Mouse (Mus musculus) midbrain, postnatal 0 days (tissue): ENCODE results near the gene Adprm. TPM values are rescaled to one million over a fixed set of nuclear protein-coding genes. Genes with fewer than 3 reads are reported as not detected.
"Not testable (repeated sequence)": the region's sequence is repeated elsewhere in the genome, so short reads cannot be mapped to it uniquely, and the experiment has no call there.

Source experiments
- ATAC-seq: fragments of 200-750 bp; cut with Nextera tagmentation; 2 replicates; pipeline ENCODE4 v1.8.0; 2017; ENCODE audit warnings: moderate number of reproducible peaks, mild to moderate bottlenecking, moderate TSS enrichment, moderate library complexity; ENCODE audit not compliant: low FRiP score
- DNase-seq: peaks from one replicate; pipeline ENCODE4 v3.0.0-alpha.2; 2015; ENCODE audit warnings: low spot score
- H3K27ac ChIP-seq: fragments of 300-500 bp; sonication (generic); 2 replicates; pipeline ENCODE4 v1.5.1; 2014; ENCODE audit warnings: low read depth, mild to moderate bottlenecking, low read length, mixed read lengths
- H3K27me3 ChIP-seq: fragments of 300-500 bp; sonication (generic); 2 replicates; pipeline ENCODE4 v1.6.1; 2014; ENCODE audit warnings: low read length, control low read depth, mixed read lengths; ENCODE audit not compliant: insufficient read depth
- H3K36me3 ChIP-seq: fragments of 300-500 bp; sonication (generic); 2 replicates; pipeline ENCODE4 v1.6.1; 2014; ENCODE audit warnings: low read length, control low read depth, mixed read lengths; ENCODE audit not compliant: insufficient read depth
- H3K4me1 ChIP-seq: fragments of 300-500 bp; sonication (generic); 2 replicates; pipeline ENCODE4 v1.6.1; 2014; ENCODE audit warnings: mild to moderate bottlenecking, control low read depth, antibody characterized with exemption, low read length, mixed read lengths; ENCODE audit not compliant: insufficient read depth
- H3K4me2 ChIP-seq: fragments of 300-500 bp; sonication (generic); 2 replicates; pipeline ENCODE4 v1.6.1; 2014; ENCODE audit warnings: low read depth, mild to moderate bottlenecking, low read length, mixed read lengths; ENCODE audit not compliant: poor library complexity, severe bottlenecking
- H3K4me3 ChIP-seq: fragments of 300-500 bp; sonication (generic); 2 replicates; pipeline ENCODE4 v1.5.1; 2014; ENCODE audit warnings: low read depth, mild to moderate bottlenecking, low read length, moderate library complexity
- H3K9ac ChIP-seq: fragments of 300-500 bp; sonication (generic); replicated peaks from 2 replicates; pipeline ENCODE4 v1.6.1; 2014; ENCODE audit warnings: mild to moderate bottlenecking, low read length, moderate library complexity, mixed read lengths; ENCODE audit not compliant: poor library complexity, severe bottlenecking
- H3K9me3 ChIP-seq: fragments of 300-500 bp; sonication (generic); 2 replicates; pipeline ENCODE4 v1.6.1; 2016; ENCODE audit warnings: low read length, control low read depth
- CTCF ChIP-seq: IDR thresholded peaks from 2 replicates; pipeline ENCODE4 v1.5.1; 2016; ENCODE audit warnings: antibody characterized with exemption, mild to moderate bottlenecking
- WGBS: fragments of 180-500 bp; shearing (Covaris S2); extraction: QIAGEN DNeasy Blood & Tissue Kit; methylation state at CpG from one replicate; pipeline ENCODE4 v1.1.7; 2014; 5-methylcytosine and 5-hydroxymethylcytosine counted together
- polyA plus RNA-seq: library from polyadenylated mRNA; unstranded; fragments of >200 nt; fragmentation: Nextera tagmentation; extraction: Ambion mirVana; gene quantifications from 2 replicates; pipeline ENCODE4 v1.2.1, GENCODE M21; 2015
- total RNA-seq: library from RNA; depleted of rRNA; stranded (reverse); fragments of >200 nt; gene quantifications from 2 replicates; pipeline ENCODE4 v1.2.3, GENCODE M21; 2014

The Adprm gene
- total and polyA plus RNA-seq, 2 experiments from 2014 or later = 25.9 to 28.6 TPM

GRCm38 (mm10) chr11:67030904-67031602 is 21.3 kb downstream of the Adprm start:
- Histone ChIP-seq H3K9me3 (no peaks in the 10 kb centered on the region), H3K4me3 (no peak overlapping the region), H3K4me2 (no peak overlapping the region), H3K27me3 (no peaks in the 10 kb centered on the region), H3K9ac (no peak overlapping the region), H3K27ac (no peak overlapping the region), H3K36me3 (no peaks in the 10 kb centered on the region), H3K4me1 (no peaks in the 10 kb centered on the region)
- WGBS = 63% methylated on average over 16 of the region's 16 CpGs
- ATAC-seq (no peak), DNase-seq (no peak)
- no peak for TF ChIP-seq CTCF

DNA sequence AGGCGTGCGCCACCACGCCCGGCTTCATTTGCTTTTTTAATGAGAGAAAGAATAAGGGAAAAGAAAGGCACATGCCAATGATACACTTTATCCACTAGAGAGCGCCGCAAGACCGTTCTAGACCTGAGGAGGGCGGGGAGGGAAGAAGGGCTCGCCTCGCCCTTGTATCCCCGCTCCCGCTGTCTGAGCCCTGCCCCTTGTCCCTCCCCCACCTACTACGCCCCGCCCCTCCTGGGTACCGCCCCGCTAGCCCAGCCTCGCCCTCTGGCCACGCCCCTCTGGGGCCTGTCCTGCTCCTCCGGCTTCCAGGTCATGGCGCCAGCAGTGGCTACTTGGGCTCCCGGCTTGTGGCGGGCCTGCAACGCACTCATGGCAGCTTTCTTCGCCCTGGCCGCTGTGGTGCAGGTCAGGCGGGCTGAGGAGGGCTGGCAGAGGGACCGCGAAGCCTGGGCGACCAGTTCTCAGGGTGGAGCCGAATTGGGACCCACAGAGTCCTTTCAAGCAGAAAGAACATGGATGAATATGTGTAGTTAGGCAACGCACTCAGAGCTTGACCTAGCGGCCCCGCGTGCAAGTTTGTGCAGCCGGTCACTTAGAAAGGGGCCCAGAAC is 27.4 kb downstream of the Adprm start, which contains the start of gene Tmem220:
Gene Tmem220 (plus strand): TSS at position 288 of the 611 bp plus-strand sequence.
- H3K4me3 ChIP-seq = peak within 1 kb of the TSS; percentile 40
- no peaks in the 10 kb centered on the region for H3K4me1 ChIP-seq
- no peaks in the 10 kb centered on the region for H3K9me3 ChIP-seq
- WGBS = 2% methylated on average over 35 of the region's 35 CpGs
- H3K9ac ChIP-seq = peak within 1 kb of the TSS; percentile 50; the same call in 1 of the 2 replicates
- peak; percentile 94 for ATAC-seq
- H3K27me3 ChIP-seq = no peaks in the 10 kb centered on the region
- no peak within 1 kb of the TSS for H3K27ac ChIP-seq
- DNase-seq = peak; percentile 95
- TF ChIP-seq CTCF = peak; percentile 80
- H3K36me3 ChIP-seq = no peaks in the 10 kb centered on the region
- H3K4me2 ChIP-seq = peak within 1 kb of the TSS; percentile 79

GRCm38 (mm10) chr11:67023802-67024340 is 28.5 kb downstream of the Adprm start:
- Histone ChIP-seq H3K27me3 (peaks cover 2% of the 10 kb centered on the region; the same call in 1 of the 2 replicates), H3K9me3 (no peaks in the 10 kb centered on the region), H3K9ac (no peak overlapping the region), H3K4me3 (no peak overlapping the region), H3K36me3 (no peaks in the 10 kb centered on the region), H3K4me1 (no peaks in the 10 kb centered on the region), H3K4me2 (peak overlapping the region; percentile 79; the same call in 1 of the 2 replicates), H3K27ac (no peak overlapping the region)
- no peak for ATAC-seq
- DNase-seq = no peak
- 13% methylated on average over 6 of the region's 6 CpGs for WGBS
- no peak for TF ChIP-seq CTCF

DNA sequence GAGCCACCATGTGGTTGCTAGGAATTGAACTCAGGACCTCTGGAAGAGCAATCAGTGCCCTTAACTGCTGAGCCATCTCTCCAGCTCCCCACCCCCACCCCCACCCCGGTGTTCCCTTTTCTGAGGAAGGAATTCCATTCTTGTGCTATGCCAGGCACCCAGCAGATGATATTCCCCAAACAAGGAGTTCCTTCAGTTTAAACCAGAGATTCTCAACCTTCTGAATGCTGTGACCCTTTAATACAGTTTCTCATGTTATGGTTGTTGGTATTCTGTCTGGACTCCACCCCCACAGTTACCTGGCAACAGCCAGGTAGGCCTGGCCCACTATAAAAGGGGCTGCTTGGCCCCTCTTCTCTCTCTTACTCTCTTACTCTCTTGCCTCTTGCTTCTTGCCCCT is 29.2 kb downstream of the Adprm start:
- H3K4me1 ChIP-seq, H3K27me3 ChIP-seq, H3K4me3 ChIP-seq, ATAC-seq, H3K9ac ChIP-seq, DNase-seq, H3K9me3 ChIP-seq, H3K36me3 ChIP-seq, H3K27ac ChIP-seq, H3K4me2 ChIP-seq: not testable (repeated sequence)
- WGBS = 14% methylated on average over 1 of the region's 1 CpGs

DNA sequence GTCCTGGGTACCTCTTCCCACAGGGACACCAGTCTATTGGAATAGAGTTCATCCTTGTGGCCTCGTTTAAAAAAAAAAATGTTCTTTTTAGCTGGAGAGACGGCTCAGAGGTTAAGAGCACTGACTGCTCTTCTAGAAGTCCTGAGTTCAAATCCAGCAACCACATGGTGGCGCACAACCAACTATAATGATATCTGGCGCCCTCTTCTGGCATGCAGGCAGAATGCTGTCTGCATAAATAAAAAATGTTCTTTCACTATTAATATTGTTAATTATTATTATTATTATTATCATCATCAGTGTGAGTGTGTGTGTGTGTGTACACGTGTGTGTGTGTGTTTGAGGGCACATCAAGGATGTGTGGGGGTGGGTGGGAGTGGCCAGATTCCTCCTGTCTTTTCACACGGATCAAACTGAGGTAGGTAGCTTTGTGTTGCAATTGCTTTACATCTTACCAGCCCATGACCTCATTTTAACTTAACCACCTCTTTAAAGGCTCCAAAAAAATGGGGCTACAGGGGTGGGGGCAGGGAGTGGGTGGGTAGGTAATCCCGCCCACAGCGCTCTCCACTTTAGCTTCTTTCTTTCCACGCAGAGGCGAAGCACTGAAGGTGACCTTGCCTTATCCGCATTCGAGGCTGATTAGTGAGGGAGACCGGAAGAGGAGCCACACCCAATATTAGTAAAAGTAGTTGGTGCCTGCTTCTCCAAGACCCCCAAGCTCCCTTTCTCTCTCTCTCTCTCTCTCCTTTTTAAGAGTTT is 29.9 kb downstream of the Adprm start:
- no peak overlapping the region for H3K9ac ChIP-seq
- peaks cover 3% of the 10 kb centered on the region; the same call in 1 of the 2 replicates for H3K27me3 ChIP-seq
- H3K9me3 ChIP-seq = no peaks in the 10 kb centered on the region
- H3K36me3 ChIP-seq = no peaks in the 10 kb centered on the region
- 89% methylated on average over 13 of the region's 13 CpGs for WGBS
- DNase-seq (no peak), ATAC-seq (no peak)
- no peaks in the 10 kb centered on the region for H3K4me1 ChIP-seq
- no peak overlapping the region for H3K4me3 ChIP-seq
- no peak overlapping the region for H3K27ac ChIP-seq
- no peak overlapping the region for H3K4me2 ChIP-seq
- peak; percentile 66 for TF ChIP-seq CTCF
